Mouse (Mus musculus) spleen, adult 10 weeks (tissue): ENCODE results near the gene Cks2. TPM values are rescaled to one million over a fixed set of nuclear protein-coding genes. Genes with fewer than 3 reads are reported as not detected.

Experiments
- polyA plus RNA-seq: library from polyadenylated mRNA; stranded (reverse); fragments of 350-450 nt; fragmentation: Illumina TruSeq; extraction: RNeasy Lipid Tissue Mini Kit (QIAGEN cat#74804); gene quantifications from one replicate; pipeline ENCODE4 v1.2.3, GENCODE M21; 2015; ENCODE audit warnings: low replicate concordance; ENCODE audit not compliant: insufficient read depth

The Cks2 gene
- polyA plus RNA-seq: 61.9 TPM

DNA sequence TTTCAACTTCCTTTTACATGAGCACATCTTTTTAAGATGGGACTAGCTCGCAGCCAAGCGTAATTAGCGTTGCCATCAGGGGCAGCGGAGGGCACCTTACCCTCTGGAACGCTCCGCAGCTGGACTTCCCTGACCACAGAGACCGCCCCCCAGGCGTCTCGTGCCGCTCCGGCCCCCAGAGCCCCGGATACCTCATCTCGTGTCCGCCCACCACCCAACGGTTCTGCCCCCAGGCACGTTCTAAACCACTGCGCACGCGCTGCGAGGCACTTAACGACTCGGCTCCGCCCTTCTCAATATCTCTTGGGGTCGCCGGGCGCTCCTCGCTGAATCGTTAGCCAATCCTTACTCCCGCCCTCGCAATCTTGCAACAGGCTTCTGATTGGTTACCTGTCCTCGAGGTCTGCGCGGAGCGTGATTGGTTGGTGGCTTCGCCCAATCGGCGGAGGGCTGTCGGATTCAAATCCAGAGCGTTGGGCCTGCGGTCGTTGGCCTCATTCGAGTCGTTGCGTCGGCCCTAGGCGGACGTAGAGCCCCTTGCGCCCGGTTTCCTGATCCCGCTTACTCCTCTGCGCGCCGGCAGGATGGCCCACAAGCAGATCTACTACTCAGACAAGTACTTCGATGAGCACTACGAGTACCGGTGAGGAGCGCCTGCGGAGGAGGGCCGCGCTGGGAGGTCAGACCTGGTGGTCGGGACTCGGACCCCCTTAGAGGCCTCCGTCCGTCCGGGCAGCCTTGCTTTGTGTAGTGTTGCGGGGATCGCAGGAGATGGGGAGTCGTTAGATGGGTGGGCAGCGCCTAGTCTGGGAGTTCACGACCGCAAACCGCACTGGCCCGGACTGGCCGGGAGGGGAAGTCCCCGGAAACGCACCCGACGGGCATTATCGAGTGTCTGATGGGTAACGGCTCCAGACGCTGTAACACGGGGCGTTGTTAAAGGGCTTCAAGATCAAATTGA, at the start of gene Cks2:
Gene Cks2, plus strand, starts transcription at position 404 of the 961 bp plus-strand sequence.

DNA sequence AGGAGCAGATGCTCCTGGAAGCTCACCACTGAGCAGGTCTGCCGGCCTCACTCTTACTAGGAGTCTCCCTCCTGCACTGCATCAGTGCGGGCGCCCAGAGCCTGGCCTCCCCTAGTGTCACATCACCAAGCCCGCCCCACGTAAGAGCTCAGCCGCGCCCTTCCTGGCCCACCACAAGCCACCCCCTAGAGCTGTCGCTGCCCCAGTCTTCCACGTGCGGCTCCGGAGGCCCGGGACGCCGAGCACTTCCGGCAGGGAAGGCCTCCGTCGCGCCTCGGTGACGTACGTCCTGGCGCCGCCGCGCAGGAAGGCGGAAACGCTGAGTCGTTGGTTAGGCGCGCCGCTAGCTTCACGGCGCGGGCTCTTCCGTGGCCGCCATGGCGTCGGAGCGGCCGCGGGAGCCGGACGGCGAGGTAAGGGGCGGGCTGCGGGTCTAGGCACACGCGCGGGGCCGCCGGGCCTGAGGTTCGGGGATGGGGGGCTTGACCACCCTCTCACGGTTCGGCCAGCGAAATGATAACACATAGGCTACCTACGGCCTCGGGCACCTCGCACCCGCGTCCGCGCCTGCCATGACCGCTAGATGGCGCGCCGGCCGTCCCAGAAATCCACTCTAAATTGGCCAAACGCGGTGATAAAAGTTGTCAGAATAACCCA, 6.5 kb downstream of the Cks2 start, which contains the start of gene Secisbp2:
Gene Secisbp2, plus strand, starts transcription at position 290 of the 657 bp plus-strand sequence.

Other genes starting within 250 kb of the Cks2 start
- 33.7 TPM for gene S1pr3, start 236.6 kb upstream of the Cks2 start, polyA plus RNA-seq
- not detected for gene Shc3, start 75.8 kb upstream of the Cks2 start, polyA plus RNA-seq
- gene Secisbp2, start 6.5 kb downstream of the Cks2 start, polyA plus RNA-seq: 33.7 TPM
- gene Sema4d, start 148.5 kb downstream of the Cks2 start, polyA plus RNA-seq: 73.6 TPM
- 1.0 TPM for gene Gadd45g, start 201.4 kb downstream of the Cks2 start, polyA plus RNA-seq